Mouse (Mus musculus) forebrain, embryonic 13.5 days (tissue): ENCODE data around the gene BC107364. TPM values are rescaled to one million over a fixed set of nuclear protein-coding genes. Genes with fewer than 3 reads are reported as not detected.
"Not testable (repeated sequence)": the region's sequence is repeated elsewhere in the genome, so short reads cannot be mapped to it uniquely, and the experiment has no call there.

Experiments used
- ATAC-seq: fragments of 200-750 bp; cut with Nextera tagmentation; 2 replicates; pipeline ENCODE4 v1.8.0; 2017
- H3K27ac ChIP-seq: fragments of 300-500 bp; sonication (generic); 2 replicates; pipeline ENCODE4 v1.5.1; 2015; ENCODE audit warnings: inconsistent platforms, mild to moderate bottlenecking, moderate library complexity
- H3K27me3 ChIP-seq: fragments of 300-500 bp; sonication (generic); 2 replicates; pipeline ENCODE4 v1.6.1; 2015; ENCODE audit warnings: mild to moderate bottlenecking, inconsistent platforms
- H3K36me3 ChIP-seq: fragments of 300-500 bp; sonication (generic); 2 replicates; pipeline ENCODE4 v1.6.1; 2015; ENCODE audit warnings: mild to moderate bottlenecking, inconsistent platforms; ENCODE audit not compliant: poor library complexity, severe bottlenecking
- H3K4me1 ChIP-seq: fragments of 300-500 bp; sonication (generic); 2 replicates; pipeline ENCODE4 v1.6.1; 2015; ENCODE audit warnings: inconsistent platforms
- H3K4me2 ChIP-seq: fragments of 300-500 bp; sonication (generic); 2 replicates; pipeline ENCODE4 v1.6.1; 2015; ENCODE audit warnings: inconsistent platforms, mild to moderate bottlenecking, moderate library complexity
- H3K4me3 ChIP-seq: fragments of 300-500 bp; sonication (generic); 2 replicates; pipeline ENCODE4 v1.5.1; 2015; ENCODE audit warnings: mild to moderate bottlenecking, inconsistent platforms
- H3K9ac ChIP-seq: fragments of 300-500 bp; sonication (generic); 2 replicates; pipeline ENCODE4 v1.6.1; 2015; ENCODE audit warnings: mild to moderate bottlenecking, inconsistent platforms
- H3K9me3 ChIP-seq: fragments of 300-500 bp; sonication (generic); replicated peaks from 2 replicates; pipeline ENCODE4 v1.6.1; 2016; ENCODE audit warnings: inconsistent platforms
- whole genome bisulfite sequencing: fragments of 180-500 bp; shearing (Covaris S2); methylation state at CpG from one replicate; pipeline ENCODE4 v1.1.7; 2015; 5-methylcytosine and 5-hydroxymethylcytosine counted together
- polyA plus RNA-seq: library from polyadenylated mRNA; unstranded; fragments of >200 nt; fragmentation: Nextera tagmentation; extraction: Ambion mirVana; gene quantifications from 2 replicates; pipeline ENCODE4 v1.2.1, GENCODE M21; 2015

BC107364 gene
- polyA plus RNA-seq, 1 experiment from 2014 or later, result not detected

DNA sequence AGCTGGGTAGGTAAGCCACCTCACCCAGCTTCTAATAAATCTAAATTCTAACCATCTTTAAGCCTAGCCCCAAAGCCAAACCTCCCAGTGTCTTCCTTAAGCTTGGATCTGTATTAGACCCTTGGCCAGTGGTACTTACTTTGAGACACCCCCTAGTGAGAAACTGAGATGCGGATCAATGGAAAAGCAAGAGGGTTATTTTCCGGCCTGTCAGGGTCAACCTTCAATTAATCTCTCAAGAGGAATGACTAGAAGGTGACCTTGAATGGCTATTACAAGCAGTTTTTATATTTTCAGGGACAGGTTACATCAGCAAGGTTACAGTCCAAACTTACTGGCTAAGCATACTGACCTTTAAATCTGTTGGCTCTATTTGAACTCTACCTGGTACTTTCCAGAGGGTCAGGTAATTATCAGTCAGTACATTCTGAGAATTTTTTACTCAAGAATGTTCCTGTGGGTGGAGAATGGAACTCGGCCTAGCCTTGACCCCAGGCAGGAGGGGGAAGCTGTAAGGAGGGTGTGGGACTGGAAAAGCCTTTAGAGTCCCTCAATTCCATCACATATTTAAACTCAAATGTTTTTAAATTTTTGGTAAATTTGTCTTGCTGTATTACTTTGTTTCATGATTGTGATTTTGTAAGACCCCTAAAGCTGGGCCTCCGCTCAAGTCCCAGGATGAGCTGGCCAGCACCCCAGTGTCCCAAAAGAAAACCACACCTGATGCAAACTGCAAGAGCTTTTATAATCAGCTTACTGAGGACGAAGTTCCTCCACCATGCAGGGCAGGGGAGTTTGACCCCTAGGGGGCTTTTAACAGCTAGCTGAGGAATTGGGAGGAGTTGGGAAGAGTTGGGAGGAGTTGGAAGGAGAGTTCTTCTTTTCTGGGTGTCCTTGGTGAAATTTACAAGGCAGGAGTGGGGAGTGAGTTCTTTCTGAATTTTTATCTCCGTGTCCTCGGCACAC lies 34.0 kb downstream of the BC107364 start:
- Histone ChIP-seq H3K4me2 (no peak overlapping the region), H3K4me1 (peaks cover 5% of the 10 kb centered on the region), H3K9me3 (no peaks in the 10 kb centered on the region), H3K9ac (no peak overlapping the region), H3K36me3 (no peaks in the 10 kb centered on the region), H3K4me3 (no peak overlapping the region), H3K27ac (no peak overlapping the region), H3K27me3 (peaks cover 18% of the 10 kb centered on the region)
- no peak for ATAC-seq
- WGBS, result 72% methylated on average over 7 of the region's 7 CpGs

DNA sequence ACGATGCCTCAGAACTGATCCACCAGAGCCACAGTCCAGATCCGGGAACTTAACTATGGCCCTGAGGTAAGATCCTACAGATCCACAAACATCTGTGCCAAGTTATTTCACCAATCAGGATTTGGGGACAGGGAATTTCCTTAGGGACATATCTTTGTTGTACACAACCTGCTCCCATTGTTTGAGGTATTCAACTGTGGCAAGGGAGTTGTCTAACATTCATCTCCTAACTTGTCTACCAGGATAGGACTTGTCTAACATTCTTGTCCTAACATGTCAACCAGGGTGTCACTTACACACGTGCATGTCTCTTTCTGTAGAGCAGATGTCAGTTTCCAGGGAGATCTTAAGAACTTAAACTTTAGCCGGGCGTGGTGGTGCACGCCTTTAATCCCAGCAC lies 35.5 kb downstream of the BC107364 start:
- Histone ChIP-seq H3K4me2 (no peak overlapping the region), H3K4me3 (no peak overlapping the region), H3K27me3 (peaks cover 6% of the 10 kb centered on the region), H3K9ac (no peak overlapping the region), H3K27ac (no peak overlapping the region), H3K9me3 (no peaks in the 10 kb centered on the region), H3K4me1 (peaks cover 5% of the 10 kb centered on the region), H3K36me3 (no peaks in the 10 kb centered on the region)
- WGBS, result 92% methylated on average over 6 of the region's 6 CpGs
- no peak for ATAC-seq

DNA sequence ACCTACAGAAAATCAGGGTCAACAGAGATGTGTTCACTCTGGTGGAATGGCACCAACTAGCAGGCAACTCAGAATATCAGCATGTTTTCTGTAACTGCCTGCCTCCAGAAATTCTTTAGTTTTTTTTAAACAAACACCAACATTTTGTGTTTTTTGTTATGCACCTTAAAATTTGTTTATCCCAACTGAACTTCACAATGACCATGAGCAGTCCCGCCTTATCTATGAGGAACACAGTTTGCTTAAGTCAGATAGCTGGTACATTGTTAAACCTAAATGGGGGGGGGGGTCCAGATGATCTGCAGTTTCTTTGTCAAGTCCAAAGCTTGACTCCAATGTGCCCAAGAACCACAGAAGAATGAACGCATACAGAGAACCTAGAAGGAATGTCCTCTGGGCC lies 36.0 kb downstream of the BC107364 start:
- peaks cover 9% of the 10 kb centered on the region for H3K27me3 ChIP-seq
- no peak overlapping the region for H3K9ac ChIP-seq
- WGBS, result 95% methylated on average over 2 of the region's 2 CpGs
- H3K4me2 ChIP-seq, result no peak overlapping the region
- no peak overlapping the region for H3K4me3 ChIP-seq
- no peak overlapping the region for H3K27ac ChIP-seq
- H3K4me1 ChIP-seq, result peaks cover 5% of the 10 kb centered on the region
- H3K36me3 ChIP-seq, result no peaks in the 10 kb centered on the region
- H3K9me3 ChIP-seq, result no peaks in the 10 kb centered on the region
- no peak for ATAC-seq

DNA sequence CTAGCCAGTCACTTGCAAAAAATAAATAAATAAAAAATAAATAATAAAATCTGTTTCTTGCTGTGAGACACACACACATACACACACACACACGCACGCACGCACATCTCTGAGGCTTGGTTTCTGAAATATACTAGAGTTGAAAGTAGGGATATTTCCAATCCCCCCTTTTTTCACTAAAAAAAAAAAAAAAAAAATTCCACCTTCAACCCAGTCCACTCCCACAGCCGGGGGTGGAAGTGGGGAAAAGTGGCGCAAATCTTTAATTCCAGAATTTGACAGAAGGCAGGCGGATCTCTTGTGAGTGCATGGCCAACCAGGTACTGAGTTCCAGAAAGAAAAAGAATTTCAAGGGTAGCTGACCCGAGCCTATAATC lies 37.2 kb downstream of the BC107364 start:
- Histone ChIP-seq H3K4me3 (peak overlapping the region; percentile 70), H3K4me1 (peaks cover 5% of the 10 kb centered on the region), H3K27ac (no peak overlapping the region; the same call in 1 of the 2 replicates), H3K27me3 (peaks cover 18% of the 10 kb centered on the region), H3K9ac (no peak overlapping the region), H3K9me3 (0 out of 2 replicates have a peak, but pooled peaks cover 3% of the 10 kb centered on the region), H3K4me2 (peak overlapping the region; percentile 68), H3K36me3 (no peaks in the 10 kb centered on the region)
- WGBS, result 40% methylated on average over 7 of the region's 7 CpGs
- no peak for ATAC-seq

DNA sequence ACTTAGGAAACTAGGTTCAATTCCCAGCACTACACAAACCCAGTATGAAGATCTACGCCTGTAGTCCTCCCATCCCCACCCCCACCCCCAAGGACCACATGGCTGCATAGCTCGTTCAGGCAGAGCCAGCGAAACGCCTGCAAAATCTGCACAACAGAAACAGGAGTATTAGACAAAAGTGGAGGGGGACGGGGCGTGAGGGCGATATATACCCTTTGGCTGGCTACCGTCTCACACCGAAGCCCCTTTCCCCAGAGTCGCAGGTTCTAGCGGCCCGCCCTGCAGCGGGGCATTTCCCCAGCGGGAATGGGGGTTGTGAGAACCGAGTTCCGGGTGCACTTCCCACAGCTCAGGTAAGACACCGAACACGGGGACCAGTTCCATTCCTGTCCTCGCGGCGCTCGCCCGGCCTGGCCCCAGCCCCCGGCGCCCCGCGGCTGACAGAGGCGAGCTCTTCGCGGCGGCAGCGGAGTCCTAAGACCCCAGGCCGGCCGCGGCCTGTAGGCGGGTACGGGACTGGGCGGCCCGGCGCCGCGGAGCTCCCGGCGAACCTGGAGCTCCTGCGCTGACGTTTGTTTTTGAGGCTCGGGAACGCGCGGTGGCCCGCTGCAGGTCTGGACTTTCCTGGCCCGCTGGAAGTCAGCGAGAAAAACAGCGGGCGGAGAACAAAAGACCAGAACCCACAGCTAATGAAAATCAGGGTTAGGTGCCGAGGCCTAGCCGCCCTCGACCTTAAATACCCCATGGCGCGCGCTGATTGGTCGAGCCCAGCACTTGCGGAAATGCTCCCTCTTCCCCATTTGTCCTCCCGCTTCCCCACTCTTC lies 37.8 kb downstream of the BC107364 start:
- under 1% methylated on average over 64 of the region's 64 CpGs for WGBS

DNA sequence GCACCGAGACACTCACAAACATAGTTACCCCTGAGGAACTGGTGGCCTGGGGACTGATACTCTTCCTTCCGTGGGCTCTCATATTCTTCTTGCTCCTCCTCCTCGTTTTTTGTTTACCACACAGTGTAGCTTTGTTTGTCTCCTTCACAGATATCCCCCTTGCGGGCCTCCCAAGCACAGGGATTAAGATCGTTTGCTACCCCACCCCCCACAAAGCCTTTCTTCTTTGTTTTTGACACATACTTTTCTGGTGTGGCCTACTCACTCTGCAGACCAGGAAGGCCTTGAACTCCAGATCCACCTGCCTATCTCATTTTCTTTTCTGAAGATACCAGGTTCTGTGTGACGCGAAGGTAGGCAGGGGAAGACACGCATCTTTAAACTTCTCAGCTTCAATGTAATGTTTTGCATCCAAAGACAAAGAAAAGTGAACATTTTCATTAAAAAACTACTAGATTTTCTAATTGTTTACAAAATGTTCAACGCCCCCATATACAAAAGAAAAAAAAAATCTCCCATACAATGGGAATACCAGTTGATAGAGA lies 38.5 kb downstream of the BC107364 start:
- peak overlapping the region; percentile 88; the same call in 1 of the 2 replicates for H3K9ac ChIP-seq
- ATAC-seq, result no peak
- 37% methylated on average over 9 of the region's 9 CpGs for WGBS

More for the DNA sequence above, 37.8 kb downstream of the BC107364 start:
- peak; percentile 88 for ATAC-seq
- H3K9me3 ChIP-seq, result 0 out of 2 replicates have a peak, but pooled peaks cover 5% of the 10 kb centered on the region
- H3K4me2 ChIP-seq, result peak overlapping the region; percentile 68
- H3K9ac ChIP-seq, result peak overlapping the region; percentile 88
- H3K27ac ChIP-seq, result peak overlapping the region; percentile 84
- no peaks in the 10 kb centered on the region for H3K36me3 ChIP-seq
- peaks cover 10% of the 10 kb centered on the region for H3K4me1 ChIP-seq
- H3K4me3 ChIP-seq, result peak overlapping the region; percentile 70
- peaks cover 24% of the 10 kb centered on the region for H3K27me3 ChIP-seq

DNA sequence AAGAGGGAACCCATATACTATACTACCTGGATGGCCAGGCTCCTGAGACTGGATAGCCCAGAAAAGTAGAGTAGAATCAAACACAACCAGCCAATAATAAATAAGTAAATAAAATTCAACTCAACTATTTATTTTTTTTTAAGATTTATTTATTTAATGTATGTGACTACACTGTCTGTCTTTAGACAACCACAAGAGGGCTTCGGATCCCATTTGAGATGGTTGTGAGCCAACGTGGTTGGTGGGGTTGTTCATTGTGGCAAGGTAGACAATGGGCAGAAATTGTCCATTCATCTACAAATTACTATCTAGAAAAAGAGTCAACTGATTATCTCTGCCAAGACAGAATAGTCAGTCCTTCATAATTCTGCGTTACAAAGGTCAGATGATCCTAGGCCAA lies 40.3 kb downstream of the BC107364 start:
- Histone ChIP-seq H3K27ac (no peak overlapping the region), H3K9me3 (0 out of 2 replicates have a peak, but pooled peaks cover 5% of the 10 kb centered on the region), H3K4me1 (peaks cover 13% of the 10 kb centered on the region), H3K36me3 (no peaks in the 10 kb centered on the region), H3K27me3 (peaks cover 45% of the 10 kb centered on the region), H3K4me3 (no peak overlapping the region), H3K4me2 (no peak overlapping the region), H3K9ac (no peak overlapping the region)
- ATAC-seq, result no peak
- WGBS, result 79% methylated on average over 3 of the region's 3 CpGs

More for the DNA sequence above, 38.5 kb downstream of the BC107364 start:
- Histone ChIP-seq H3K4me1 (peaks cover 13% of the 10 kb centered on the region), H3K4me3 (peak overlapping the region; percentile 70), H3K9me3 (0 out of 2 replicates have a peak, but pooled peaks cover 5% of the 10 kb centered on the region), H3K4me2 (peak overlapping the region; percentile 68), H3K27ac (no peak overlapping the region), H3K27me3 (peaks cover 30% of the 10 kb centered on the region), H3K36me3 (no peaks in the 10 kb centered on the region)

DNA sequence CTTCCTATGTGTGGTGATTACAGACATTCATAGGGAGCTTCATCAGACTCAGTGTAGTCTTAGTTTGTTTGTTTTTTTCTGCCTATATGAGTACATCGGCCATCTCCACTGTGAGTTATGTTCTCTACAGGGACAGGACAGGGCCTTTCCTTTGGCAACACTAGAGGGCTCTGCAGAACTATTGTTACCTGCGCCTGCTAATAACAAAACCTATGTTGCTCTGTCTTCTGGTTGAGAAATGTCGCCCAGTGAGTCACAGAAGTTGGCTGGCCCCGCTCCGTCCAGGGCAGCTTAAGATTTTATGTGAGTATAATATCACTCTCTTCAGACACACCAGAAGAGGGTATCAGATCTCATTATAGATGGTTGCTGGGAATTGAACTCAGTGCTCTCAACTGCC lies 41.1 kb downstream of the BC107364 start:
- no peak for ATAC-seq
- Histone ChIP-seq H3K4me2 (no peak overlapping the region), H3K9ac (no peak overlapping the region), H3K27me3 (peaks cover 52% of the 10 kb centered on the region), H3K27ac (no peak overlapping the region), H3K4me3 (no peak overlapping the region), H3K36me3 (no peaks in the 10 kb centered on the region), H3K9me3 (0 out of 2 replicates have a peak, but pooled peaks cover 5% of the 10 kb centered on the region), H3K4me1 (peaks cover 13% of the 10 kb centered on the region)
- 83% methylated on average over 5 of the region's 5 CpGs for WGBS

DNA sequence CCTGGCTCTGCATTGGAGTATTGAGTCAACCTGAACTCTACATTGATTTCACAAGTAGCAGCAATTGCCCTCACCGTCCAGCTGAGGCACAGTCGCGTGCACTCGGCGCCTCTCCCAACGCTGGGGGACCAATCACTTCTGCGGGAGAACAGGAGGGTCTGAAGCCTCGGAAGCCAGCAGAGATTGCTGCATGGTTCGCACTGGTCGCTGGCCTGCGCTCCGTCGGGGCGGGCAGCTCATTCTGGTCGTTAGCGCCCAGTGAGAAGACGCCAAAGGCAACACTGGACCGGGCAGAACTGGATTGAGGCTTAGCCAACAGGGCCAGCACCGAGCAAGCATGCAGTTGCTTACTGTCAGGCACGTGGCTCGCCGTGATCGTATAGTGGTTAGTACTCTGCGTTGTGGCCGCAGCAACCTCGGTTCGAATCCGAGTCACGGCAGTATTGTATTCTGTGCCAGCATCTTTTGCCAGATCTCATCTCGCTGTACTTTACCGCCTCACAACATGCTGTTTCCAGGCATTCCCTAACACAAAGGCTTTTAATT lies 42.3 kb downstream of the BC107364 start:
- Histone ChIP-seq H3K4me3 (0 out of 2 replicates have a peak overlapping the region, but pooled peaks have one; percentile 13), H3K4me2 (0 out of 2 replicates have a peak overlapping the region, but pooled peaks have one; percentile 16)
- 2% methylated on average over 31 of the region's 31 CpGs for WGBS

DNA sequence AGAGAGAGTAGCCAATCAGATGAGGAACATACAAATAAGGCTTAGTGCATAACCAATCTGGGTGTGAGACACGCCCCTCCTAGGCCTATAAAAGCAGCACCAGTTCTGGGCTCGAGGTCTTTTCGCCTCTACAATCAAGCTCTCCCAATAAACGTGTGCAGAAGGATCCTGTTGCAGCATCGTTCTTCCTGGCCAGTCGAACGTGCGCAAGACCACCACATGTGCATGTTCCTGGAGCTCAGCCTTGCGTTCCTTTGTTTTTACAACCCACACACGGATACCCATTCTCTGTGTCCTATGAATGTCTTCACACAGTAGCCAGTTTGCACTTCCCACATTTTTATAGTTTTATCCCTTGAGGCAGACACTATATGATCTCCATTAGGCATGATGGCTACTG lies 44.0 kb downstream of the BC107364 start:
- not testable (repeated sequence) for H3K4me3 ChIP-seq, H3K9ac ChIP-seq, H3K36me3 ChIP-seq, H3K9me3 ChIP-seq, H3K27ac ChIP-seq, H3K4me2 ChIP-seq, ATAC-seq
- H3K27me3 ChIP-seq, result peaks cover 81% of the 10 kb centered on the region
- peaks cover 12% of the 10 kb centered on the region for H3K4me1 ChIP-seq
- WGBS, result 89% methylated on average over 10 of the region's 10 CpGs

More for the DNA sequence above, 42.3 kb downstream of the BC107364 start:
- Histone ChIP-seq H3K4me1 (peaks cover 13% of the 10 kb centered on the region), H3K36me3 (no peaks in the 10 kb centered on the region), H3K27ac (no peak overlapping the region), H3K9ac (no peak overlapping the region), H3K27me3 (peaks cover 64% of the 10 kb centered on the region), H3K9me3 (peaks cover 8% of the 10 kb centered on the region; the same call in 1 of the 2 replicates)
- ATAC-seq, result no peak
